Mouse (Mus musculus) bone marrow macrophage, adult 2 months (primary cell): ENCODE results near the gene Nabp2.

Source experiments
- CTCF ChIP-seq: IDR thresholded peaks from 2 replicates; pipeline ENCODE4 v1.5.1; 2012; ENCODE audit warnings: low read depth, mild to moderate bottlenecking, low read length, moderate library complexity
- POLR2A ChIP-seq: IDR thresholded peaks from 2 replicates; pipeline ENCODE4 v1.6.1; 2012; ENCODE audit warnings: mild to moderate bottlenecking, low read depth, low read length, borderline replicate concordance

DNA sequence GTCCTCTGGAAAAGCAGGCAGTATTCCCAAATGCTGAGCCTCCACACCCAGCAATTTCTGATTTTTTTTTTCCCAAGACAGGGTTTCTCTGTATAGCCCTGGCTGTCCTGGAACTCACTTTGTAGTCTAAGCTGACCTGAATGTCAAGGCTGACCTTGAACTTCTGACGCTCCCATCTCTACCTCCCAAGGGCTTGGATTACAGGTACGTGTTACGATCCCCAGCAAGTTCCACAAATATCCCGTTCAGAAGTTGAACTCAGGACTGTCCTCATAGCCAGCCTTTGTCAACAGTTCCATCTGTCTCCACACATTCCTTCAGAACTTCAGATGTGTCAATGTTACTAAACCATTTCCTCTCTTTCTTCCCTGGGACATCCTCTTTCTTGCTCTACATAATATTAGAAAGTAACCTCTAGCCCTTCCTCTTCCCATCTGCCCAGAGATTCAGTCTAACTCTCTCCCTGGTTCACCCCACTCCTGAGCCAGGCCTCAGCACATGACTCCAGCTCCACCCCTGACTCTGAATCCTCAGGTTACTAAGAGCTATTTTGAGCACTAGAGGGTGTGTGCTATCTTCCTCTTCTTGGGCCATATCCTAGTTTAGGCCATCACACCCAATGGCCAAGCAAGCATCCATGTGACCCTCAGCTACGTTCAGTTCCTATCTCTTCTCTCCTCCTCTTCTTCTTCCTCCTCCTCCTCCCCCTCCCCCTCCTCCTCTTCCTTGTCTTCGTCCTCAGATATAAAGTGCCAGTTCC is 38.1 kb downstream of the Nabp2 start:
- TF ChIP-seq CTCF (no peak), POLR2A (no peak)
